Mouse (Mus musculus) stomach, postnatal 0 days (tissue): ENCODE measurements around the gene Col8a1.

Source experiments
- CTCF ChIP-seq: IDR thresholded peaks from 2 replicates; pipeline ENCODE4 v1.5.1; 2016; ENCODE audit warnings: antibody characterized with exemption, low read depth, mild to moderate bottlenecking, moderate library complexity
- EP300 ChIP-seq: optimal IDR thresholded peaks from 2 replicates; pipeline ENCODE3; 2016; ENCODE audit warnings: antibody characterized with exemption

DNA sequence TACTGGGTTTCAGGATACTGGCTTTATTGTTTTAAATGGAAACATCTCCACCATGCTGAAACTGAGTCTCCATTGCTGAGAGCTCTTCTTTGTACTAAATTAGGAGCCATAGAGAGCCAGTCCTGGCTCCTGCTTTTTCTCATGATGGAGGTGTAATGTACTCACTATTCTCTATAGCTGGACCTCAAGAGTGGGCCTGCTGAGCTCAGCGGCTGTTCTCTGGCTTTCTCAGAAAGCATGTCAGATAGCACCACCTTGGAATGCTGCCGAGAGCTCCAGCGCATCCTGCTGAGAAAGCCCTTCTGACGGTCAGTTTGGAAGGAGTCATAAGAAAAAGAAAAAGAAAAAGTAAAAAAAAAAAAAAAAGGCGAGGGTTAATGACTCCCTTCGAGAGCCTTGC is 41.8 kb upstream of the Col8a1 start:
- TF ChIP-seq CTCF (no peak), EP300 (no peak)
